Mouse (Mus musculus): ENCODE results near the gene Klf13. TPM values are rescaled to one million over a fixed set of nuclear protein-coding genes. Genes with fewer than 3 reads are reported as not detected.

Klf13 gene
- total and polyA plus RNA-seq, 3 experiments: 1.7 to 9.7 (median 3.7) TPM

DNA sequence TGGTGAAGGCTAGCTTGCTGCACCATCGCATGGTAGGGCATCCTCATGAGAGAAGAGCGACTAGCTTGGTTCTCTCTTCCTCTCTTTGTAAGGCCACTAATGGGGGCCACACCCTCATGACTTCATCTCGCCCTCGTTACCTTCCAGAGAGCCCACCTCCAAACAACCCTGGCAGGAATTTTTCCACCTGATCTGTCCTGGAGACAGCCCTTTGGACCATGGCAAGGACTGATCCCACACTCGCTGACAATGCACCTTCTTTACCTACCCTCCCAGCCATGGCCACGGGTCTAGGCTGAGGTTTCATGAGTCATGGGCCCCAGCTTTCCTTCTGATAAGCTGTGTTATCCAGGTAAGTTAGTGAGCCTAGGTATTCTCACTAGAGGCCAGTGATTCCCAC, 77.6 kb downstream of the Klf13 start:
- in situ Hi-C loops (cut with MboI; ENCODE audit: low pct_ligation_motif_present, low pct_unique_long_range_greater_than_20kb, low sequenced_read_pairs): no loop called here
- Histone ChIP-seq H3K79me2 (replicated peaks; ENCODE audit: control insufficient read depth, extremely low read depth, insufficient read depth, poor library complexity, severe bottlenecking) (no peaks in the 10 kb centered on the region), H3K4me3 (replicated peaks in 1 of 3; ENCODE audit: low read depth in 2 of 3, low read length in 2 of 3, poor library complexity in 1 of 3) (no peak overlapping the region), H3K27ac (ENCODE audit: insufficient read depth, low read depth) (no peak overlapping the region), H3K27me3 (replicated peaks) (no peaks in the 10 kb centered on the region), H3K36me3 (replicated peaks in 1 of 2; ENCODE audit: control insufficient read depth in 1 of 2, insufficient read depth in 1 of 2, low read length in 1 of 2) (no peaks in the 10 kb centered on the region), H3K9me3 (replicated peaks; ENCODE audit: low read length) (no peaks in the 10 kb centered on the region), H3K9ac (ENCODE audit: insufficient read depth, low read depth) (no peak overlapping the region), H3K4me1 (ENCODE audit: control insufficient read depth in 1 of 2, insufficient read depth in 2 of 2) (no peaks in the 10 kb centered on the region), H3K4me2 (ENCODE audit: insufficient read depth, low read depth, poor library complexity, severe bottlenecking) (no peak overlapping the region)
- TF ChIP-seq ETS1 (conservative IDR thresholded peaks at IDR 0.05; ENCODE audit: low read depth, low read length) (no peak), HCFC1 (IDR thresholded peaks at IDR 0.05; ENCODE audit: low read depth, low read length) (no peak), ZC3H11A (IDR thresholded peaks at IDR 0.05; ENCODE audit: low read depth, low read length) (no peak), JUN (IDR thresholded peaks at IDR 0.05; ENCODE audit: insufficient read depth, low read depth, low read length) (no peak), ZNF384 (IDR thresholded peaks at IDR 0.05; ENCODE audit: low read depth, low read length) (no peak), SIN3A (IDR thresholded peaks at IDR 0.05; ENCODE audit: low read length) (no peak)
- dilution Hi-C loops (cut with MboI; ENCODE audit: extremely low pct_ligation_motif_present, extremely low pct_unique_long_range_greater_than_20kb, low sequenced_read_pairs): no loop called here
- DNase-seq (ENCODE audit: extremely low read depth): no peak

- Histone ChIP-seq H3K27ac (ENCODE audit: insufficient read depth, low read depth) (no peak overlapping the region), H3K9ac (ENCODE audit: insufficient read depth, low read depth) (no peak overlapping the region), H3K79me2 (replicated peaks; ENCODE audit: control insufficient read depth, extremely low read depth, insufficient read depth, poor library complexity, severe bottlenecking) (no peaks in the 10 kb centered on the region), H3K27me3 (replicated peaks) (no peaks in the 10 kb centered on the region), H3K36me3 (replicated peaks in 1 of 2; ENCODE audit: control insufficient read depth in 1 of 2, insufficient read depth in 1 of 2, low read length in 1 of 2) (no peaks in the 10 kb centered on the region), H3K4me1 (ENCODE audit: control insufficient read depth in 1 of 2, insufficient read depth in 2 of 2) (no peaks in the 10 kb centered on the region; a peak in 1 of 4 replicates), H3K4me3 (replicated peaks in 1 of 3; ENCODE audit: low read depth in 2 of 3, low read length in 2 of 3, poor library complexity in 1 of 3) (peak overlapping the region in 1 of 3 experiments; percentile 32), H3K9me3 (replicated peaks; ENCODE audit: low read length) (no peaks in the 10 kb centered on the region), H3K4me2 (ENCODE audit: insufficient read depth, low read depth, poor library complexity, severe bottlenecking) (peak overlapping the region; percentile 17; the same call in 1 of the 2 replicates)
- dilution Hi-C loops (cut with MboI; ENCODE audit: extremely low pct_ligation_motif_present, extremely low pct_unique_long_range_greater_than_20kb, low sequenced_read_pairs): no loop called here
- DNase-seq (ENCODE audit: extremely low read depth): no peak
- in situ Hi-C loops (cut with MboI; ENCODE audit: low pct_ligation_motif_present, low pct_unique_long_range_greater_than_20kb, low sequenced_read_pairs): loop anchor here (5.0 kb wide), 1 partner anchor 106 kb away; no protein-coding TSS in a partner anchor
- peak; percentile 70 for TF ChIP-seq BHLHE40 (IDR thresholded peaks at IDR 0.05; ENCODE audit: low read depth, low read length)
- TF ChIP-seq PAX5 (IDR thresholded peaks at IDR 0.05; ENCODE audit: low read length): no peak
- 0 out of 2 replicates have a peak, but pooled peaks have one; percentile 10 for TF ChIP-seq IRF4 (IDR thresholded peaks at IDR 0.05; ENCODE audit: low read depth, low read length)
- TF ChIP-seq ELF1 (IDR thresholded peaks at IDR 0.05; ENCODE audit: low read depth, low read length): 0 out of 2 replicates have a peak, but pooled peaks have one; percentile 27
- peak; percentile 58 for TF ChIP-seq POLR2A (IDR thresholded peaks at IDR 0.05; ENCODE audit: low read depth, low read length)
- no peak for TF ChIP-seq POLR2AphosphoS2 (IDR thresholded peaks at IDR 0.05; ENCODE audit: low read depth, low read length)
- TF ChIP-seq TCF12 (IDR thresholded peaks at IDR 0.05; ENCODE audit: low read depth, low read length): no peak
Observed at GRCm38 (mm10) chr7:63858571-63859152, 80.1 kb downstream of the Klf13 start.

Measured in CH12.LX (cell line).